Mouse (Mus musculus) thymus, postnatal 4 days (tissue): ENCODE results near the gene Ostf1.

Experiments used
- DNase-seq: peaks from one replicate; pipeline ENCODE4 v3.0.0; 2021

The Ostf1 gene

DNA sequence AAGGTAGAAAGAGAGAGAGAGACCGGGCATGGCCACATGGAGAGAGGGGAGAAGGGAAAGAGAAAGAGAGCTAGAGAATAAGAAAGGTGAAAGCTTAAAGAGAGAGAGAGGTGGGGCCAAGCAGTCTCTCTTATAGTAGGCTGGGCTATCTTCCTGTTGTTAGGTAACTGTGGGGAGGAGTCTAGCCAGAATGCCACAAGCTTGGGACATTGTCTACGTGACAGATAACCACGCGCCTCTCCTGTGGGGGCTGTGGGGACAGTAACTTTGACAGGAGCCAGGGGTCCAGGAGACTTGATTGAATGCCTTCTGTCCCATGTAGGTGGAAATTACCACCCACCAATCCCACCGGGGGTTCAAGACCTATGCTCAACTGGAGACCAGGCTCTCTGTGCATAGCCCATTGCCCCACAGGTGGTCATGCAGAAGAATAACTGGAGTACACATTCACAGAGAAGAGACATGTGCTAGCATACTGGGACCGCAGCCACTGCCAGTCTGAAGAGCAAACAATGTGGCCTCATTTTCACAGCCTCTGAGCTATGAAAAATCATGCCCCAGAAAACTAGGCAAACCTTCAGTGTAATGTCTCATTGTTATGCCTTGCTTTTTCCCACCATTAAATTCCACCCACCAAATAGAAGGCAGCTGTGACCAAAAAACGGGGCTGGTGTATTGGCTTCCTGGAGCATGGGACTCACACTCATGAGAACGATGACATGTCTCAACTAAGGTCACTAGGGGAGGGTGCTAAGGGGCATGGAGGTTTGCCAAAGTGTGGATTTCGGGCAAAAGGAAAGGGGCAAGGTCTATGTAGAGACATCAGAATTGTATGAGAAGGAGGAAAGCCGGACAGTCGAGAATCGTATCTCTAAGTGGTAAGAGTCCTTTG is 63.4 kb downstream of the Ostf1 start:
- DNase-seq: no peak

GRCm38 (mm10) chr19:18567501-18567900 is 64.1 kb downstream of the Ostf1 start:
- no peak for DNase-seq

DNA sequence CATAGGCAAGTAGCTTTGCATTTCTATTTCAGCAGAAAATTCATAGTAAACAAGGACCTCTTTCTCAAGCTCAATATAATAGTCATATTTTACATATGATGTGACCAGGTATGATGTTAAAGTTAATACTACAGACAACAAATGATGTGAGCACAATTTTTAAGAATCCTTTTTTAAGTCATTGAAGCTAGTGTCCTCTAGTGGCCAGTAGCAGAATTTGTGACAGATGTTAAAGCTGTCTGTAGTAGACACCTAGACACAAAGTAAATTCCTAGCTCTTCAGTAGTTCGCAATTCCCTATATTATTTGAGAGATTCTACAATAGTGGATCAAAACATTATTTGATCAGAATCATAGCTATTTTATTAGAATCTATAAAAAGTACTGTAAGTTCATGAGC is 73.9 kb downstream of the Ostf1 start:
- no peak for DNase-seq

DNA sequence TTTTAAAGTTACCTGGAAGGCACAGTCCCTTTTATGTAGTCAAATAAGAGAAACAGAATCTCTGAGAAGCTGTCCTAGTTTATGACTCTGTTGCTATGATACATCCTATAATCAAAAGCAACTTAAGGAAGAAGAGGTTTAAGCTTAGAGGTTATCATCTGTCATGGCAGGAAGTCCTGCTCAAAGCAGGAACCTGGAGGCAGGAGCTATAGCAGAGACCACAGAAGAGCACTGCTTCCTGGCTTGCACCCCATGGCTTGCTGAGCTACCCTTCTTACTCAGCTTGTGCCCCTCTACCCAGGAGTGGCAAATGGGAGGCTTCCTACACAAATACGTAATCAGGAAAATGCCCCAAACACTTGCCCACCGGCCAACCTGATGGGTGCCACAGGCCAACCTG is 76.0 kb downstream of the Ostf1 start:
- DNase-seq: no peak

GRCm38 (mm10) chr19:18548668-18549067 is 83.0 kb downstream of the Ostf1 start:
- DNase-seq: peak; percentile 40
